Mouse (Mus musculus) CH12.LX (cell line): ENCODE results near the gene Crip2. TPM values are rescaled to one million over a fixed set of nuclear protein-coding genes. Genes with fewer than 3 reads are reported as not detected.

Experiments
- DNase-seq: peaks from one replicate; pipeline ENCODE4 v3.0.0-alpha.2; 2013; ENCODE audit errors: extremely low read depth
- H3K27ac ChIP-seq: 2 replicates; pipeline ENCODE4 v1.5.1; 2012; ENCODE audit warnings: low read depth, mild to moderate bottlenecking, control low read depth, moderate library complexity; ENCODE audit not compliant: insufficient read depth
- H3K27me3 ChIP-seq: replicated peaks from 2 replicates; pipeline ENCODE3; 2012; ENCODE audit warnings: inconsistent platforms
- H3K36me3 ChIP-seq, 2 experiments: replicated peaks in 1 of 2; 2 replicates each; pipeline versions ENCODE3 to v1.6.1; 2012; ENCODE audit warnings: inconsistent platforms in 1 of 2, low read length in 1 of 2, mild to moderate bottlenecking in 1 of 2, mixed read lengths in 1 of 2, moderate library complexity in 1 of 2; ENCODE audit not compliant: control insufficient read depth in 1 of 2, insufficient read depth in 1 of 2
- H3K4me1 ChIP-seq, 2 experiments: 2 replicates each; pipeline ENCODE4 v1.6.1; 2012; ENCODE audit warnings: inconsistent platforms in 1 of 2, moderate library complexity in 1 of 2; ENCODE audit not compliant: insufficient read depth in 2 of 2, control insufficient read depth in 1 of 2
- H3K4me2 ChIP-seq: 2 replicates; pipeline ENCODE4 v1.6.1; 2012; ENCODE audit warnings: low read depth, mild to moderate bottlenecking, control low read depth; ENCODE audit not compliant: poor library complexity, insufficient read depth, severe bottlenecking
- H3K4me3 ChIP-seq, 3 experiments: fragments of 150-350 bp in 1 of 3; sonication (generic) in 1 of 3; replicated peaks in 1 of 3; 2 replicates each; pipeline versions ENCODE3 to v1.5.1; 2011 to 2012; ENCODE audit warnings: low read depth in 2 of 3, low read length in 2 of 3, mild to moderate bottlenecking in 2 of 3, moderate library complexity in 2 of 3, control low read depth in 1 of 3, improper control_type of control experiment in 1 of 3, inconsistent platforms in 1 of 3, mixed read lengths in 1 of 3; ENCODE audit not compliant: poor library complexity in 1 of 3
- H3K79me2 ChIP-seq: replicated peaks from 2 replicates; pipeline ENCODE4 v1.6.1; 2012; ENCODE audit warnings: mild to moderate bottlenecking, moderate library complexity; ENCODE audit not compliant: control insufficient read depth, poor library complexity, insufficient read depth, severe bottlenecking; ENCODE audit errors: extremely low read depth
- H3K9ac ChIP-seq: 2 replicates; pipeline ENCODE4 v1.6.1; 2012; ENCODE audit warnings: low read depth, mild to moderate bottlenecking, control low read depth, moderate library complexity; ENCODE audit not compliant: insufficient read depth
- H3K9me3 ChIP-seq: replicated peaks from 2 replicates; pipeline ENCODE3; 2012; ENCODE audit warnings: low read length, inconsistent platforms, mixed read lengths
- CHD1 ChIP-seq: IDR thresholded peaks from 2 replicates; pipeline ENCODE4 v1.6.1; 2012; ENCODE audit warnings: low read depth, low read length, improper control_type of control experiment, inconsistent platforms
- CHD2 ChIP-seq: IDR thresholded peaks from 2 replicates; pipeline ENCODE4 v1.6.1; 2011; ENCODE audit warnings: low read length, improper control_type of control experiment
- E2F4 ChIP-seq: IDR thresholded peaks from 2 replicates; pipeline ENCODE4 v1.6.1; 2011; ENCODE audit warnings: low read depth, low read length, improper control_type of control experiment; ENCODE audit not compliant: insufficient replicate concordance
- ELF1 ChIP-seq: IDR thresholded peaks from 2 replicates; pipeline ENCODE4 v1.6.1; 2014; ENCODE audit warnings: low read depth, mild to moderate bottlenecking, inconsistent platforms, low read length, improper control_type of control experiment
- ETS1 ChIP-seq: conservative IDR thresholded peaks from 2 replicates; pipeline ENCODE4 v1.6.1; 2012; ENCODE audit warnings: low read depth, mild to moderate bottlenecking, inconsistent platforms, low read length, improper control_type of control experiment, moderate library complexity
- GABPA ChIP-seq: IDR thresholded peaks from 2 replicates; pipeline ENCODE4 v1.6.1; 2012; ENCODE audit warnings: low read depth, low read length, improper control_type of control experiment, inconsistent platforms; ENCODE audit not compliant: insufficient replicate concordance
- IRF4 ChIP-seq: IDR thresholded peaks from 2 replicates; pipeline ENCODE4 v1.6.1; 2014; ENCODE audit warnings: low read depth, mild to moderate bottlenecking, inconsistent platforms, low read length, improper control_type of control experiment
- JUN ChIP-seq: IDR thresholded peaks from 2 replicates; pipeline ENCODE4 v1.6.1; 2011; ENCODE audit warnings: low read depth, mild to moderate bottlenecking, low read length, improper control_type of control experiment, moderate library complexity; ENCODE audit not compliant: insufficient read depth
- JUND ChIP-seq: conservative IDR thresholded peaks from 2 replicates; pipeline ENCODE4 v1.6.1; 2011; ENCODE audit warnings: low read depth, low read length, improper control_type of control experiment
- KAT2A ChIP-seq: IDR thresholded peaks from 2 replicates; pipeline ENCODE4 v1.6.1; 2012; ENCODE audit warnings: low read length, improper control_type of control experiment, inconsistent platforms; ENCODE audit not compliant: insufficient replicate concordance
- MAFK ChIP-seq: IDR thresholded peaks from 2 replicates; pipeline ENCODE4 v1.6.1; 2011; ENCODE audit warnings: low read length, improper control_type of control experiment; ENCODE audit not compliant: insufficient replicate concordance
- MAX ChIP-seq: IDR thresholded peaks from 2 replicates; pipeline ENCODE4 v1.6.1; 2011; ENCODE audit warnings: low read length, improper control_type of control experiment
- PAX5 ChIP-seq: IDR thresholded peaks from 2 replicates; pipeline ENCODE4 v1.6.1; 2012; ENCODE audit warnings: low read length, inconsistent platforms, mixed read lengths
- POLR2A ChIP-seq: IDR thresholded peaks from 2 replicates; pipeline ENCODE4 v1.6.1; 2011; ENCODE audit warnings: low read depth, mild to moderate bottlenecking, improper control_type of control experiment, low read length
- POLR2AphosphoS2 ChIP-seq: IDR thresholded peaks from 2 replicates; pipeline ENCODE4 v1.6.1; 2011; ENCODE audit warnings: low read depth, low read length, improper control_type of control experiment
- RAD21 ChIP-seq: IDR thresholded peaks from 2 replicates; pipeline ENCODE4 v1.6.1; 2011; ENCODE audit warnings: low read depth, mild to moderate bottlenecking, low read length, improper control_type of control experiment, moderate library complexity
- RCOR1 ChIP-seq: conservative IDR thresholded peaks from 2 replicates; pipeline ENCODE4 v1.6.1; 2012; ENCODE audit warnings: low read depth, mild to moderate bottlenecking, inconsistent platforms, low read length, improper control_type of control experiment
- SIN3A ChIP-seq: IDR thresholded peaks from 2 replicates; pipeline ENCODE4 v1.6.1; 2012; ENCODE audit warnings: low read length, improper control_type of control experiment, inconsistent platforms
- SMC3 ChIP-seq: IDR thresholded peaks from 2 replicates; pipeline ENCODE4 v1.6.1; 2011; ENCODE audit warnings: low read depth, low read length, improper control_type of control experiment
- TCF12 ChIP-seq: IDR thresholded peaks from 2 replicates; pipeline ENCODE4 v1.6.1; 2014; ENCODE audit warnings: low read depth, mild to moderate bottlenecking, inconsistent platforms, low read length, improper control_type of control experiment
- UBTF ChIP-seq: IDR thresholded peaks from 2 replicates; pipeline ENCODE4 v1.6.1; 2012; ENCODE audit warnings: low read depth, mild to moderate bottlenecking, inconsistent platforms, low read length, improper control_type of control experiment, moderate library complexity
- USF2 ChIP-seq: conservative IDR thresholded peaks from 2 replicates; pipeline ENCODE4 v1.6.1; 2011; ENCODE audit warnings: low read depth, low read length, improper control_type of control experiment
- ZMIZ1 ChIP-seq: IDR thresholded peaks from 2 replicates; pipeline ENCODE4 v1.6.1; 2012; ENCODE audit warnings: low read depth, mild to moderate bottlenecking, inconsistent platforms, low read length, improper control_type of control experiment
- ZNF384 ChIP-seq: IDR thresholded peaks from 2 replicates; pipeline ENCODE4 v1.6.1; 2012; ENCODE audit warnings: low read depth, low read length, improper control_type of control experiment, inconsistent platforms
- dilution Hi-C: fragments of 300-500 bp; cut with MboI; formaldehyde crosslinking; loops from 2 replicates; pipeline ENCODE4 v1.14.3; 2020; ENCODE audit warnings: low sequenced_read_pairs; ENCODE audit not compliant: extremely low pct_unique_long_range_greater_than_20kb, extremely low pct_ligation_motif_present
- in situ Hi-C: fragments of 300-500 bp; cut with MboI; formaldehyde crosslinking; loops from 3 replicates; pipeline ENCODE4 v1.14.3; 2019; ENCODE audit warnings: low sequenced_read_pairs, low pct_ligation_motif_present, low pct_unique_long_range_greater_than_20kb, mixed read lengths
- polyA plus RNA-seq: library from polyadenylated mRNA; unstranded; fragments of >175 nt; gene quantifications from 2 replicates; pipeline ENCODE4 v1.2.1, GENCODE M21; 2012; ENCODE audit warnings: low read depth; ENCODE audit not compliant: insufficient read length
- total RNA-seq, 2 experiments: library from RNA; depleted of rRNA; stranded (reverse); fragments of 300-350 nt in 1 of 2; fragments of >200 nt in 1 of 2; gene quantifications; 2 replicates each; pipeline ENCODE4 v1.2.3; 2012 to 2014

The Crip2 gene
- total and polyA plus RNA-seq, 3 experiments = 0.89 to 7.7 TPM; not detected in 1

GRCm38 (mm10) chr12:113149341-113149740 lies 9.3 kb downstream of the Crip2 start:
- dilution Hi-C loops (no loop called here), in situ Hi-C loops (no loop called here)
- Histone ChIP-seq H3K4me1 (peaks cover 10 to 19% of the 10 kb centered on the region in 2 experiments), H3K9me3 (no peaks in the 10 kb centered on the region), H3K36me3 (peaks cover 0 to 3% of the 10 kb centered on the region in 2 experiments), H3K27me3 (peaks cover 66% of the 10 kb centered on the region), H3K4me3 (no peak overlapping the region), H3K4me2 (no peak overlapping the region), H3K27ac (no peak overlapping the region), H3K9ac (no peak overlapping the region), H3K79me2 (no peaks in the 10 kb centered on the region)
- TF ChIP-seq GABPA (no peak), RAD21 (no peak), PAX5 (no peak), MAFK (no peak), CHD2 (no peak), ZMIZ1 (no peak), ELF1 (no peak), CHD1 (no peak), POLR2AphosphoS2 (no peak), SIN3A (no peak), MAX (no peak), USF2 (no peak), SMC3 (no peak), JUND (no peak), UBTF (no peak), KAT2A (no peak), RCOR1 (no peak), IRF4 (no peak), ZNF384 (no peak)
- DNase-seq = no peak

GRCm38 (mm10) chr12:113149896-113150295 lies 9.9 kb downstream of the Crip2 start:
- DNase-seq = no peak
- TF ChIP-seq TCF12 (no peak), KAT2A (no peak), JUN (no peak), POLR2A (no peak), PAX5 (no peak), E2F4 (no peak), ETS1 (no peak), CHD1 (no peak)
- dilution Hi-C loops = no loop called here

More at GRCm38 (mm10) chr12:113149896-113150295, 9.9 kb downstream of the Crip2 start:
- no peak overlapping the region for H3K9ac ChIP-seq
- H3K36me3 ChIP-seq = peaks cover 0 to 2% of the 10 kb centered on the region in 2 experiments
- H3K79me2 ChIP-seq = no peaks in the 10 kb centered on the region
- in situ Hi-C loops = loop anchor here (5.0 kb wide), 1 partner anchor 133 kb away; no protein-coding TSS in a partner anchor
- no peak overlapping the region for H3K4me2 ChIP-seq
- no peak overlapping the region for H3K4me3 ChIP-seq
- H3K27ac ChIP-seq = no peak overlapping the region
- H3K9me3 ChIP-seq = no peaks in the 10 kb centered on the region
- H3K27me3 ChIP-seq = peaks cover 71% of the 10 kb centered on the region
- peaks cover 12 to 21% of the 10 kb centered on the region in 2 experiments for H3K4me1 ChIP-seq
